Mouse (Mus musculus): ENCODE measurements around the gene Cux2. TPM values are rescaled to one million over a fixed set of nuclear protein-coding genes. Genes with fewer than 3 reads are reported as not detected.

Gene Cux2
- polyA plus RNA-seq, 1 experiment from 2014 or later: 11.3 TPM

DNA sequence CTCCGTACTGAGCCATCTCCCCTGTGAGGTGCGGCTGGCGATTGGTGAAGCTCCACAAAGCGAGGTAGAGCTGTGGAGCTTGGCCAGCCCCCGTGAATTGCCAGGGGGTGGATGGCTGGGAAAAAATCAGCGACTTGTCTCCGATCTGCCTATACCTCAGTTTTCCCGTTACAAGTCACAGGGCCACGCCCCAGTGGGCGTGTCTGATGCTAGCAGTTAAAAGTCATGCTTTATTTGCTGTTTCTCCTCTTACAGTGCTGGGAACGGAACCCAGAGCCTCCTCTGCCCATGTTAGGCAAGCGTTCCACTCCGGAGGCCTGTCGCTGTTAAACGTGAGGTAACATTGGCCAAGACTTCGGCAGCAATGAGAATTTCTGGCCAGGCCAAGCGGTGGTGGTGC lies 144.2 kb downstream of the Cux2 start:
- DNase-seq (ENCODE audit: low spot score) (peak; percentile 47), ATAC-seq (replicated peaks; ENCODE audit: low FRiP score) (no peak)
- Histone ChIP-seq H3K9ac (ENCODE audit: low read length) (no peak overlapping the region), H3K9me3 (ENCODE audit: control insufficient read depth, low read length) (no peaks in the 10 kb centered on the region), H3K27me3 (ENCODE audit: control insufficient read depth, insufficient read depth, low read length) (no peaks in the 10 kb centered on the region), H3K27ac (ENCODE audit: low read depth, low read length) (no peak overlapping the region), H3K4me1 (replicated peaks; ENCODE audit: control insufficient read depth, insufficient read depth, low read length) (peaks cover 17% of the 10 kb centered on the region; the same call in 1 of the 2 replicates), H3K4me2 (ENCODE audit: low read depth, low read length, severe bottlenecking) (no peak overlapping the region), H3K36me3 (ENCODE audit: control insufficient read depth, insufficient read depth, low read length) (no peaks in the 10 kb centered on the region), H3K4me3 (ENCODE audit: low read depth, low read length) (no peak overlapping the region)
- WGBS: 84% methylated on average over 17 of the region's 17 CpGs

DNA sequence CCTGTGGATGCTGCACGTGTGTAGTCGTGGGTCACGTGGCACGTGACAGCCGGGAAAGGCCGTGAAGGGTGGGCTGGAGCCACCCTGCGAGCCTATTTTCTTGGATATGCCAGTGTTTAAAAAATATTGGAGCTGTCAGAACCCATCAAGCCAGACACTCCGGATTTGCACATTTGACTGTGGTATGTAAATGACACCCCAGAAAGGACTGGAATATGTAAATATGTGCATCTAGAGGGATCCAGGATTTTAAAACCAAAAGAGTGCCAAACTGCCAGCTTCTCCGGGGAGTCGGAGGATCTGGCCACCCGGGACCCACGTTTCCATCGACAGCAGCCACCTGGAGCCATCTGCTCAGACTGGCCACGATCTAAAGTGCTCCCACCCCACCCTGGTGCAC lies 145.1 kb downstream of the Cux2 start:
- H3K4me2 ChIP-seq (ENCODE audit: low read depth, low read length, severe bottlenecking): no peak overlapping the region
- H3K27me3 ChIP-seq (ENCODE audit: control insufficient read depth, insufficient read depth, low read length): no peaks in the 10 kb centered on the region
- H3K27ac ChIP-seq (ENCODE audit: low read depth, low read length): no peak overlapping the region
- no peaks in the 10 kb centered on the region for H3K9me3 ChIP-seq (ENCODE audit: control insufficient read depth, low read length)
- WGBS: 90% methylated on average over 14 of the region's 14 CpGs
- ATAC-seq (replicated peaks; ENCODE audit: low FRiP score) (no peak), DNase-seq (ENCODE audit: low spot score) (no peak)
- no peak overlapping the region for H3K9ac ChIP-seq (ENCODE audit: low read length)
- H3K4me1 ChIP-seq (replicated peaks; ENCODE audit: control insufficient read depth, insufficient read depth, low read length): peaks cover 17% of the 10 kb centered on the region; the same call in 1 of the 2 replicates
- H3K4me3 ChIP-seq (ENCODE audit: low read depth, low read length): no peak overlapping the region
- no peaks in the 10 kb centered on the region for H3K36me3 ChIP-seq (ENCODE audit: control insufficient read depth, insufficient read depth, low read length)

DNA sequence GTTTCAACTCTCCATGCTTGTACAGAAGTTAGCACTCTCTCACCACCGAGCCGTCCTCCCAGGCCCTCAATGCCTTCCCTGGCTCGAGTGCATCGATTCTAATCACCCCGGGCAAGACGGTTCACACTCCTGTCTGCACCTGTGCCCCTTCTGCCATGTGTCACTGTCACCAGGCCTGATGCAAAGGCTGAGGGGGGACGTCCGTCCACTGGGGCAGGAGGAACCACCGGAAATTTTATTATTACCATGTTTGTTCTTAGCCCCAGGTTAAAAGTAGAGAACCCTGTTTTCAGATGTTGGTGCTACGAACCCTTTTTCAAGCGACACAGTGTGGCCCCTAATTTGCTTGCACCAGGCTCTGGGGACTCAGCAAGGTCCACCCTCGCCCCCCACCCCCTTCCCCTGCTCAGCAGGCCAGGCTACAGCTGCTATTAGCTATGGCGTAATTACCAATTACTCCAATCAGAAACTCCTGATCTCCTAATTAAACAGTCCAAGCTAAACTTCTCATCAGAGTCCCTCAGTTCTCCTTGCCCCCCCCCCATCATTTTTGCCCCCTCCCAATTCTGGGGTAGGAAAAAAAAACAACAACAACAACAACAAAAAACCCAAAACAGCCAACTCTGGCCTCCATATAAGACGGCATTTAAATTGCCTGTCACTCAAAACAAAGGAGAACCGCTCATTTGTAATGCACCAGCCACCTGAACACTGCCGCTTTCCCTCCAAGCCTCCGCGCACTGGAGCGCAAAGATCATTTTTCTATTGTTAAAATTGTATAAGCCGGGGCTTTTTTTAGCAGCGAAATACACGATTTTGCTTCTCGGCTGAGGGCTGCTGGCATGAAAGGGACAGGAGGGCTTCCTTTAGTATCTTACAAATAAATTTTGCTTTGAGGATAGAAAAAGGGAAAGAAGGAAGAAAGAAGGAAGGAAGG lies 146.8 kb downstream of the Cux2 start:
- H3K4me3 ChIP-seq (ENCODE audit: low read depth, low read length): no peak overlapping the region
- 37% methylated on average over 23 of the region's 23 CpGs for WGBS
- peak overlapping the region; percentile 59; the same call in 1 of the 2 replicates for H3K27ac ChIP-seq (ENCODE audit: low read depth, low read length)
- ATAC-seq (replicated peaks; ENCODE audit: low FRiP score) (peak; percentile 69; the same call in 1 of the 2 replicates), DNase-seq (ENCODE audit: low spot score) (peak; percentile 73)
- H3K36me3 ChIP-seq (ENCODE audit: control insufficient read depth, insufficient read depth, low read length): no peaks in the 10 kb centered on the region
- no peaks in the 10 kb centered on the region for H3K27me3 ChIP-seq (ENCODE audit: control insufficient read depth, insufficient read depth, low read length)
- no peaks in the 10 kb centered on the region for H3K9me3 ChIP-seq (ENCODE audit: control insufficient read depth, low read length)
- H3K4me1 ChIP-seq (replicated peaks; ENCODE audit: control insufficient read depth, insufficient read depth, low read length): peaks cover 17% of the 10 kb centered on the region; the same call in 1 of the 2 replicates
- peak overlapping the region; percentile 21; the same call in 1 of the 2 replicates for H3K4me2 ChIP-seq (ENCODE audit: low read depth, low read length, severe bottlenecking)
- peak overlapping the region; percentile 29; the same call in 1 of the 2 replicates for H3K9ac ChIP-seq (ENCODE audit: low read length)

DNA sequence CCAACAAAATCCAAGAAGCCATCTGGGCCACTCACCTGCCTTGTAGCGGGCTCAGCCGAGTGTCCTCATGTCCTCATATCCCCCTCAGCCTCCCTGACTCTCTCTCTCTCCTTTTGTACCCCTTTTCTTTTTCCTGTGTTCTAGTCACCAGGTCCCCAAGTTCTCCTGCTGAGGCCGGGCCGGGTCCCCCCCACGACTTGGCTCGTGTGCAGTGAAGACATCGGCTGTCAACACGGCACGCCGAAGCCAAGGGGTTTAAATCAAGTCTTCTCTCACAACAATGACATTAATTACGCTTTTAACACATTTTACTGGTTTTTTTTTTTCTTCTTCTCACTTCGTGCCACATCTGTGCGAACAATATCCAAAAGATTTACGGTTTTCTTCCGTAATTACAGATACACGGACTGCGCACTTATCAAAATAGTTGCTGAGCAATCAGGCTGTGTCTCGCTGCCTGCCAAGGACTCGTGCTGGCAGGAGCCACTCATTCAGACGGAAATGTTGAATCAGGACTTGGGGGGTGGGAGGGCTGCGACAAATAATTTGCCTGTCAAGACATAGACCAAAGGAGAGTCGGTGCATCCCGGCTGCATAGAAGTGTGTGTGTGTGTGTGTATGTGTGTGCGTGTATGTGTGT lies 154.7 kb downstream of the Cux2 start:
- ATAC-seq (replicated peaks; ENCODE audit: low FRiP score) (no peak), DNase-seq (ENCODE audit: low spot score) (no peak)
- H3K36me3 ChIP-seq (ENCODE audit: control insufficient read depth, insufficient read depth, low read length): no peaks in the 10 kb centered on the region
- H3K27me3 ChIP-seq (ENCODE audit: control insufficient read depth, insufficient read depth, low read length): peaks cover 9% of the 10 kb centered on the region
- no peak overlapping the region for H3K4me2 ChIP-seq (ENCODE audit: low read depth, low read length, severe bottlenecking)
- no peak overlapping the region for H3K9ac ChIP-seq (ENCODE audit: low read length)
- whole genome bisulfite sequencing: 65% methylated on average over 24 of the region's 24 CpGs
- no peaks in the 10 kb centered on the region for H3K9me3 ChIP-seq (ENCODE audit: control insufficient read depth, low read length)
- H3K4me3 ChIP-seq (ENCODE audit: low read depth, low read length): no peak overlapping the region
- H3K27ac ChIP-seq (ENCODE audit: low read depth, low read length): no peak overlapping the region; the same call in 1 of the 2 replicates
- H3K4me1 ChIP-seq (replicated peaks; ENCODE audit: control insufficient read depth, insufficient read depth, low read length): peaks cover 5% of the 10 kb centered on the region; the same call in 1 of the 2 replicates

DNA sequence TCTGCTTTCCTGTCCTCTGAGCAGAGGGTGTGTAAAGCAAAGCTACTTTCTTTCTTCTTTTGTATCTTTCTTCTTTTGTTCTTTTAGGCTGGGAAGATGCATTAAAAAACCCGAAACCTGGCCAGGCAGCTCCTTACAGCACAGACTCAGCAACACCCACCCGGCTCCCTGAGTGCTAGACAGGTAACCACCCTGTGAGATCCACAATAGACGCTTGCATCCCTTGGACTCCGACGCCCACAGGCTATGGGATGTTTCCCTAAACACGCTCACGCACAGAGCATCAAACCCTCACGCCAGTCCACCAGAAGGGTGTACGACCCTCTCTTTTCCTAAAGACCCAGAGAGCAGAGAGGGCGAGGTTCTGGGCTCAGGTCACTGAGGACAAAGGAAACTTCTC lies 155.3 kb downstream of the Cux2 start:
- Histone ChIP-seq H3K9me3 (ENCODE audit: control insufficient read depth, low read length) (no peaks in the 10 kb centered on the region), H3K36me3 (ENCODE audit: control insufficient read depth, insufficient read depth, low read length) (no peaks in the 10 kb centered on the region), H3K4me2 (ENCODE audit: low read depth, low read length, severe bottlenecking) (no peak overlapping the region), H3K4me1 (replicated peaks; ENCODE audit: control insufficient read depth, insufficient read depth, low read length) (peaks cover 10% of the 10 kb centered on the region), H3K4me3 (ENCODE audit: low read depth, low read length) (no peak overlapping the region), H3K27ac (ENCODE audit: low read depth, low read length) (no peak overlapping the region), H3K27me3 (ENCODE audit: control insufficient read depth, insufficient read depth, low read length) (peaks cover 9% of the 10 kb centered on the region), H3K9ac (ENCODE audit: low read length) (no peak overlapping the region)
- WGBS: 49% methylated on average over 10 of the region's 10 CpGs
- no peak for DNase-seq (ENCODE audit: low spot score)
- ATAC-seq (replicated peaks; ENCODE audit: low FRiP score): no peak

DNA sequence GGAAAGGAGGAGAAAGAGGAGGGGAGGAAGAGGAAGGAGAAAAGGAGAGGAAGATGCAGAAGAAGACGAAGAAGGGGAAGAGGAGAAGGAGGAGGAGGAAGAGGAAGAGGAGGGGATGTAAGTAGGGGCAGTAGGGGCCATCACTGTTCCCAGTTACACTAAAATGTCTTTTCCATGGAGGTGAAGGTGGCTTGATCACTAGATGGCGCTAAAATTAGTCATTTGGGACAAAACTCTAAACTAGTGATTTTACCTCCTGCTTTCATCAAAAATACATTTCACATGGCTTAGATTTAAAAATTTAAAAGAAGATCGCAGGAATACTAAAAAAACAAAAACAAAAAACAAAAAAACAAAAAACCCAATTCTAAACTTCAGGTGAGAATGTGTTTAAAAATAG lies 156.3 kb downstream of the Cux2 start:
- Histone ChIP-seq H3K36me3 (ENCODE audit: control insufficient read depth, insufficient read depth, low read length) (no peaks in the 10 kb centered on the region), H3K9me3 (ENCODE audit: control insufficient read depth, low read length) (no peaks in the 10 kb centered on the region), H3K9ac (ENCODE audit: low read length) (no peak overlapping the region), H3K4me3 (ENCODE audit: low read depth, low read length) (no peak overlapping the region), H3K27me3 (ENCODE audit: control insufficient read depth, insufficient read depth, low read length) (peaks cover 9% of the 10 kb centered on the region), H3K27ac (ENCODE audit: low read depth, low read length) (no peak overlapping the region), H3K4me1 (replicated peaks; ENCODE audit: control insufficient read depth, insufficient read depth, low read length) (peaks cover 10% of the 10 kb centered on the region), H3K4me2 (ENCODE audit: low read depth, low read length, severe bottlenecking) (no peak overlapping the region)
- DNase-seq (ENCODE audit: low spot score) (no peak), ATAC-seq (replicated peaks; ENCODE audit: low FRiP score) (no peak)
- WGBS: 36% methylated on average over 3 of the region's 3 CpGs

DNA sequence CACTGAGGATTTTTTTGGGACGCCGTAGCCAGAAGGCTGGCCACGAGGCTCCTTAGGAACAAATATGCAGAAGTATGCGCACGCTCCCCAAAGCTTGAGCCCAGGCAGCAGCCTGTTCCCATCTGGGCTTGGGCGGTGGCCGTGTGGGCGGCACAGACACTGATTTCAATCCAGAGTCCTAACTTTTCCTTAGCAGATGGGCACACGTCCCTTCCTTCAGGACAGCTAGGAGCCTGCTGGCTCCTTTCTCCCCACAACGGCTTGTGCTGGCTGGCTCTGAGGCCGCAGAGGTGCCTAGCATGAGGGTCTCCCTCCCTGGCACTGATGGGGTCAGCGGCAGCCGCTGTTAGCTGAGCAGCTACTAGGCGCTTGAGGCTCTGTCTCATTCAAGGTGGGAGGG lies 157.6 kb downstream of the Cux2 start:
- WGBS: 86% methylated on average over 14 of the region's 14 CpGs
- no peak overlapping the region for H3K27ac ChIP-seq (ENCODE audit: low read depth, low read length)
- peaks cover 4% of the 10 kb centered on the region; the same call in 1 of the 2 replicates for H3K9me3 ChIP-seq (ENCODE audit: control insufficient read depth, low read length)
- no peaks in the 10 kb centered on the region for H3K36me3 ChIP-seq (ENCODE audit: control insufficient read depth, insufficient read depth, low read length)
- H3K4me1 ChIP-seq (replicated peaks; ENCODE audit: control insufficient read depth, insufficient read depth, low read length): peaks cover 10% of the 10 kb centered on the region
- DNase-seq (ENCODE audit: low spot score): no peak
- H3K27me3 ChIP-seq (ENCODE audit: control insufficient read depth, insufficient read depth, low read length): peaks cover 9% of the 10 kb centered on the region
- no peak overlapping the region for H3K4me3 ChIP-seq (ENCODE audit: low read depth, low read length)
- no peak overlapping the region for H3K4me2 ChIP-seq (ENCODE audit: low read depth, low read length, severe bottlenecking)
- H3K9ac ChIP-seq (ENCODE audit: low read length): no peak overlapping the region
- ATAC-seq (replicated peaks; ENCODE audit: low FRiP score): no peak

DNA sequence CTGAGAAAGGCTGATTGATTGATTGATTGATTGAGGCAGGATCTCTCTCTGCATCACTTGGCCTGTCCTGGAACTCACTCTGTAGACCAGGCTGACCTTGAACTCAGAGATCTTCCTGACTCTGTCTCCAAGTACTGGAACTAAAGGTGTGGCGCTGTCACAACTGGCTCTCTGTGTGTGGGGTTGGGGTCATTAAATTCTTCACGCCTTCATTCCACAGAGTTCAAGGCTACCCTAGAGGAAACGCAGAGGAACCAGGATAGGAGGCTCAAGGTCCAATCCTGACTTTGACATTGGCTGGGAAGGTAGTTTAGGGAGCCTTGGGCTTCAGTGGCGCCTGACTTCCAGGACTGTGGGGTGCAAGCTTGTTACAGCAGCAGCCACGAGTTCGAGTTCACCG lies 159.0 kb downstream of the Cux2 start:
- peaks cover 10% of the 10 kb centered on the region for H3K4me1 ChIP-seq (replicated peaks; ENCODE audit: control insufficient read depth, insufficient read depth, low read length)
- no peak overlapping the region for H3K4me2 ChIP-seq (ENCODE audit: low read depth, low read length, severe bottlenecking)
- 95% methylated on average over 7 of the region's 7 CpGs for WGBS
- H3K36me3 ChIP-seq (ENCODE audit: control insufficient read depth, insufficient read depth, low read length): no peaks in the 10 kb centered on the region
- H3K27ac ChIP-seq (ENCODE audit: low read depth, low read length): no peak overlapping the region
- peaks cover 9% of the 10 kb centered on the region for H3K27me3 ChIP-seq (ENCODE audit: control insufficient read depth, insufficient read depth, low read length)
- DNase-seq (ENCODE audit: low spot score) (no peak), ATAC-seq (replicated peaks; ENCODE audit: low FRiP score) (no peak)
- H3K9me3 ChIP-seq (ENCODE audit: control insufficient read depth, low read length): peaks cover 4% of the 10 kb centered on the region
- no peak overlapping the region for H3K4me3 ChIP-seq (ENCODE audit: low read depth, low read length)
- no peak overlapping the region for H3K9ac ChIP-seq (ENCODE audit: low read length)
